Mouse (Mus musculus): ENCODE measurements at regions not wholly inside any gene's neighbourhood (a gene's known extent, or its start where the extent isn't known, plus 50 kb on each side); places are given as distances from the start of the nearest gene placed in this dataset.
A peak's percentile ranks its signal among the peaks of the same experiment; 100 is the strongest.

- peak; percentile 2 for DNase-seq
Measured at GRCm38 (mm10) chr7:63020042-63020441, 192.3 kb downstream of the Chrna7 start.

- no peak for DNase-seq
Measured at GRCm38 (mm10) chr7:63018859-63019575, 193.4 kb downstream of the Chrna7 start.

GRCm38 (mm10) chr7:62981109-62981508, 157.6 kb upstream of the A26c2 start:
- no peak for DNase-seq
